Mouse (Mus musculus) embryonic facial prominence, embryonic 15.5 days (tissue): Measurements from ENCODE around the gene Cds1. TPM values are rescaled to one million over a fixed set of nuclear protein-coding genes. Genes with fewer than 3 reads are reported as not detected.

Experiments
- ATAC-seq: fragments of 200-750 bp; cut with Nextera tagmentation; 2 replicates; pipeline ENCODE4 v1.8.0; 2017; ENCODE audit warnings: low read depth, moderate TSS enrichment; ENCODE audit not compliant: insufficient number of reproducible peaks, low FRiP score, low TSS enrichment
- H3K27ac ChIP-seq: fragments of 300-500 bp; sonication (generic); replicated peaks from 2 replicates; pipeline ENCODE4 v1.5.1; 2015; ENCODE audit warnings: mild to moderate bottlenecking, inconsistent platforms
- H3K27me3 ChIP-seq: fragments of 300-500 bp; sonication (generic); 2 replicates; pipeline ENCODE4 v1.6.1; 2015; ENCODE audit warnings: inconsistent platforms
- H3K36me3 ChIP-seq: fragments of 300-500 bp; sonication (generic); 2 replicates; pipeline ENCODE4 v1.6.1; 2015; ENCODE audit warnings: mild to moderate bottlenecking, inconsistent platforms
- H3K4me1 ChIP-seq: fragments of 300-500 bp; sonication (generic); 2 replicates; pipeline ENCODE4 v1.6.1; 2015; ENCODE audit warnings: inconsistent platforms
- H3K4me2 ChIP-seq: fragments of 300-500 bp; sonication (generic); replicated peaks from 2 replicates; pipeline ENCODE4 v1.6.1; 2015; ENCODE audit warnings: mild to moderate bottlenecking, inconsistent platforms
- H3K4me3 ChIP-seq: fragments of 300-500 bp; sonication (generic); replicated peaks from 2 replicates; pipeline ENCODE4 v1.5.1; 2015; ENCODE audit warnings: mild to moderate bottlenecking, inconsistent platforms
- H3K9ac ChIP-seq: fragments of 300-500 bp; sonication (generic); 2 replicates; pipeline ENCODE4 v1.6.1; 2015; ENCODE audit warnings: inconsistent platforms
- H3K9me3 ChIP-seq: fragments of 300-500 bp; sonication (generic); replicated peaks from 2 replicates; pipeline ENCODE4 v1.6.1; 2016; ENCODE audit warnings: inconsistent platforms
- WGBS: fragments of 180-500 bp; shearing (Covaris S2); methylation state at CpG from one replicate; pipeline ENCODE4 v1.1.7; 2015; 5-methylcytosine and 5-hydroxymethylcytosine counted together
- polyA plus RNA-seq: library from polyadenylated mRNA; unstranded; fragments of >200 nt; fragmentation: Nextera tagmentation; extraction: Ambion mirVana; gene quantifications from 2 replicates; pipeline ENCODE4 v1.2.1, GENCODE M21; 2015

Cds1 gene
- polyA plus RNA-seq, 1 experiment from 2014 or later = 19.2 TPM

- 56% methylated on average over 6 of the region's 6 CpGs for WGBS
- H3K4me3 ChIP-seq = no peak overlapping the region
These were observed 20.0 kb upstream of the Cds1 start for GRCm38 (mm10) chr5:101744886-101745285.

GRCm38 (mm10) chr5:101753680-101754079, 11.2 kb upstream of the Cds1 start:
- H3K9me3 ChIP-seq = no peaks in the 10 kb centered on the region
- no peaks in the 10 kb centered on the region for H3K4me1 ChIP-seq
- H3K4me3 ChIP-seq = no peak overlapping the region
- no peak overlapping the region for H3K4me2 ChIP-seq
- no peak for ATAC-seq
- WGBS = 81% methylated on average over 1 of the region's 1 CpGs
- H3K9ac ChIP-seq = no peak overlapping the region
- H3K36me3 ChIP-seq = no peaks in the 10 kb centered on the region
- H3K27me3 ChIP-seq = no peaks in the 10 kb centered on the region
- no peak overlapping the region for H3K27ac ChIP-seq

More at GRCm38 (mm10) chr5:101744886-101745285, 20.0 kb upstream of the Cds1 start:
- Histone ChIP-seq H3K9ac (no peak overlapping the region), H3K36me3 (no peaks in the 10 kb centered on the region), H3K9me3 (no peaks in the 10 kb centered on the region), H3K27me3 (no peaks in the 10 kb centered on the region), H3K4me1 (0 out of 2 replicates have a peak, but pooled peaks cover 4% of the 10 kb centered on the region), H3K27ac (no peak overlapping the region), H3K4me2 (no peak overlapping the region)
- ATAC-seq = no peak

GRCm38 (mm10) chr5:101757669-101758068, 7.3 kb upstream of the Cds1 start:
- ATAC-seq = no peak
- no peak overlapping the region for H3K4me2 ChIP-seq
- H3K9ac ChIP-seq = no peak overlapping the region
- H3K27me3 ChIP-seq = no peaks in the 10 kb centered on the region
- no peaks in the 10 kb centered on the region for H3K9me3 ChIP-seq
- no peak overlapping the region for H3K27ac ChIP-seq
- H3K4me1 ChIP-seq = no peaks in the 10 kb centered on the region
- no peak overlapping the region for H3K4me3 ChIP-seq
- no peaks in the 10 kb centered on the region for H3K36me3 ChIP-seq

GRCm38 (mm10) chr5:101761685-101762084, 3.2 kb upstream of the Cds1 start:
- Histone ChIP-seq H3K27ac (no peak overlapping the region), H3K9me3 (no peaks in the 10 kb centered on the region), H3K4me1 (peaks cover 13% of the 10 kb centered on the region), H3K27me3 (peaks cover 12% of the 10 kb centered on the region), H3K4me2 (no peak overlapping the region), H3K4me3 (no peak overlapping the region), H3K36me3 (no peaks in the 10 kb centered on the region), H3K9ac (no peak overlapping the region)
- WGBS = 56% methylated on average over 4 of the region's 4 CpGs
- no peak for ATAC-seq

GRCm38 (mm10) chr5:101763571-101763970, 1.4 kb upstream of the Cds1 start:
- H3K27ac ChIP-seq = no peak overlapping the region
- no peaks in the 10 kb centered on the region for H3K36me3 ChIP-seq
- H3K27me3 ChIP-seq = peaks cover 15% of the 10 kb centered on the region
- no peaks in the 10 kb centered on the region for H3K9me3 ChIP-seq
- H3K4me1 ChIP-seq = peaks cover 15% of the 10 kb centered on the region
- H3K4me3 ChIP-seq = no peak overlapping the region
- ATAC-seq = no peak
- H3K4me2 ChIP-seq = no peak overlapping the region
- WGBS = 10% methylated on average over 2 of the region's 2 CpGs
- H3K9ac ChIP-seq = no peak overlapping the region

- peak overlapping the region; percentile 76 for H3K4me3 ChIP-seq
- peak overlapping the region; percentile 78 for H3K27ac ChIP-seq
- H3K9me3 ChIP-seq = no peaks in the 10 kb centered on the region
- H3K27me3 ChIP-seq = peaks cover 15% of the 10 kb centered on the region
- under 1% methylated on average over 33 of the region's 45 CpGs for WGBS
- H3K36me3 ChIP-seq = no peaks in the 10 kb centered on the region
- peak; percentile 32 for ATAC-seq
- H3K9ac ChIP-seq = peak overlapping the region; percentile 70
- peak overlapping the region; percentile 99 for H3K4me2 ChIP-seq
- H3K4me1 ChIP-seq = peaks cover 15% of the 10 kb centered on the region
These were observed 516 bp downstream of the Cds1 start for GRCm38 (mm10) chr5:101765390-101765901.

GRCm38 (mm10) chr5:101766248-101766647, 1.3 kb downstream of the Cds1 start:
- Histone ChIP-seq H3K4me2 (peak overlapping the region; percentile 99), H3K27ac (0 out of 2 replicates have a peak overlapping the region, but pooled peaks have one; percentile 22), H3K36me3 (no peaks in the 10 kb centered on the region), H3K27me3 (peaks cover 15% of the 10 kb centered on the region), H3K9ac (no peak overlapping the region), H3K4me1 (peaks cover 15% of the 10 kb centered on the region), H3K9me3 (no peaks in the 10 kb centered on the region), H3K4me3 (peak overlapping the region; percentile 76)
- no peak for ATAC-seq
- 10% methylated on average over 6 of the region's 6 CpGs for WGBS

- Histone ChIP-seq H3K27me3 (peaks cover 15% of the 10 kb centered on the region), H3K4me1 (peaks cover 15% of the 10 kb centered on the region), H3K4me3 (peak overlapping the region; percentile 76), H3K4me2 (peak overlapping the region; percentile 99), H3K9ac (no peak overlapping the region), H3K27ac (no peak overlapping the region), H3K9me3 (no peaks in the 10 kb centered on the region), H3K36me3 (no peaks in the 10 kb centered on the region)
- ATAC-seq = no peak
- 45% methylated on average over 5 of the region's 5 CpGs for WGBS
These were observed 2.2 kb downstream of the Cds1 start for GRCm38 (mm10) chr5:101767086-101767485.

GRCm38 (mm10) chr5:101767486-101767885, 2.6 kb downstream of the Cds1 start:
- H3K4me3 ChIP-seq = no peak overlapping the region
- H3K36me3 ChIP-seq = no peaks in the 10 kb centered on the region
- peaks cover 15% of the 10 kb centered on the region for H3K27me3 ChIP-seq
- H3K27ac ChIP-seq = no peak overlapping the region
- H3K4me2 ChIP-seq = no peak overlapping the region
- 71% methylated on average over 6 of the region's 6 CpGs for WGBS
- H3K4me1 ChIP-seq = peaks cover 15% of the 10 kb centered on the region
- H3K9me3 ChIP-seq = no peaks in the 10 kb centered on the region
- ATAC-seq = no peak
- H3K9ac ChIP-seq = no peak overlapping the region

GRCm38 (mm10) chr5:101768558-101768957, 3.6 kb downstream of the Cds1 start:
- 84% methylated on average over 7 of the region's 7 CpGs for WGBS
- peaks cover 10% of the 10 kb centered on the region for H3K27me3 ChIP-seq
- no peak for ATAC-seq
- no peak overlapping the region for H3K9ac ChIP-seq
- no peak overlapping the region for H3K4me2 ChIP-seq
- H3K4me1 ChIP-seq = peaks cover 15% of the 10 kb centered on the region
- H3K27ac ChIP-seq = no peak overlapping the region
- H3K36me3 ChIP-seq = no peaks in the 10 kb centered on the region
- no peak overlapping the region for H3K4me3 ChIP-seq
- H3K9me3 ChIP-seq = no peaks in the 10 kb centered on the region

- ATAC-seq = no peak
- H3K27me3 ChIP-seq = peaks cover 4% of the 10 kb centered on the region; the same call in 1 of the 2 replicates
These were observed 7.7 kb downstream of the Cds1 start for GRCm38 (mm10) chr5:101772621-101773020.

GRCm38 (mm10) chr5:101775262-101775661, 10.3 kb downstream of the Cds1 start:
- Histone ChIP-seq H3K9ac (no peak overlapping the region), H3K27ac (no peak overlapping the region)
- 86% methylated on average over 8 of the region's 8 CpGs for WGBS

More at GRCm38 (mm10) chr5:101772621-101773020, 7.7 kb downstream of the Cds1 start:
- Histone ChIP-seq H3K36me3 (no peaks in the 10 kb centered on the region), H3K27ac (no peak overlapping the region), H3K9me3 (no peaks in the 10 kb centered on the region), H3K4me1 (no peaks in the 10 kb centered on the region; the same call in 1 of the 2 replicates), H3K9ac (no peak overlapping the region), H3K4me3 (no peak overlapping the region), H3K4me2 (no peak overlapping the region)
- WGBS = 67% methylated on average over 9 of the region's 9 CpGs

More at GRCm38 (mm10) chr5:101775262-101775661, 10.3 kb downstream of the Cds1 start:
- Histone ChIP-seq H3K36me3 (no peaks in the 10 kb centered on the region), H3K9me3 (no peaks in the 10 kb centered on the region), H3K4me2 (no peak overlapping the region), H3K4me1 (no peaks in the 10 kb centered on the region; the same call in 1 of the 2 replicates), H3K27me3 (no peaks in the 10 kb centered on the region), H3K4me3 (no peak overlapping the region)
- no peak for ATAC-seq
